Comparison of ENCODE assay signal across 8 mouse cellular contexts in genomic region chr1:86490697-86491096, GRCm38 (mm10). TPM values are rescaled to one million over a fixed set of nuclear protein-coding genes. Genes with fewer than 3 reads are reported as not detected.
DNase-seq lines count a peak whose midpoint lies in the region; ATAC-seq and TF ChIP-seq lines count a peak whose summit lies in the region.
"Had no signal": no experiment of that assay in that cellular context is flagged by ENCODE, and none has a peak within 500 bp of the region (broad histone marks: within the 10 kb centered on the region; RNA-seq: fewer than 3 reads in every experiment).

No protein-coding gene starts in this region.

- peaks cover 19% of the 10 kb centered on the region for H3K4me1 ChIP-seq in liver, adult 2 months (ENCODE audit: control insufficient read depth, insufficient read depth, low read length)
- peaks cover 23% of the 10 kb centered on the region for H3K4me1 ChIP-seq in liver, embryonic 11.5 days (replicated peaks; ENCODE audit: control insufficient read depth, insufficient read depth, low read length)
- peaks cover 31% of the 10 kb centered on the region for H3K4me1 ChIP-seq in limb, embryonic 15.5 days

- no peak for TF ChIP-seq POLR2A in liver, adult 2 months (IDR thresholded peaks at IDR 0.05; ENCODE audit: extremely low read depth, insufficient read depth, low read length)

- peak overlapping the region; percentile 58 for H3K27ac ChIP-seq in liver, adult 2 months (replicated peaks; ENCODE audit: insufficient read depth, low read depth, low read length)
- H3K27ac ChIP-seq in liver, embryonic 11.5 days (ENCODE audit: low read depth, low read length) = no peak overlapping the region
- peak overlapping the region; percentile 85 for H3K27ac ChIP-seq in limb, embryonic 15.5 days

- H3K9ac ChIP-seq in liver, adult 2 months (ENCODE audit: low read depth, low read length) = no peak overlapping the region
- no peak overlapping the region for H3K9ac ChIP-seq in liver, embryonic 11.5 days (ENCODE audit: low read depth, low read length)
- no peak overlapping the region for H3K9ac ChIP-seq in limb, embryonic 15.5 days

- ATAC-seq in liver, embryonic 11.5 days (replicated peaks; ENCODE audit: low FRiP score) = no peak
- ATAC-seq in limb, embryonic 15.5 days (ENCODE audit: insufficient number of reproducible peaks, low FRiP score, low TSS enrichment, low read depth) = no peak
- ATAC-seq in frontal cortex, adult (ENCODE audit: low TSS enrichment) = no peak

- TF ChIP-seq CTCF in liver, adult 2 months (IDR thresholded peaks at IDR 0.05; ENCODE audit: low read depth, low read length) = no peak

- H3K4me2 ChIP-seq in liver, embryonic 11.5 days = no peak overlapping the region
- no peak overlapping the region for H3K4me2 ChIP-seq in limb, embryonic 15.5 days

- no peaks in the 10 kb centered on the region for H3K9me3 ChIP-seq in liver, embryonic 11.5 days (ENCODE audit: control insufficient read depth, low read length)
- H3K9me3 ChIP-seq in limb, embryonic 15.5 days = no peaks in the 10 kb centered on the region

- peak; percentile 93 for DNase-seq in liver, adult 2 months (ENCODE audit: extremely low read depth, low read depth, low spot score)
- no peak for DNase-seq in liver, embryonic 11.5 days (ENCODE audit: low spot score)
- peak; percentile 76 for DNase-seq in adipocyte (ENCODE audit: low spot score)
- peak; percentile 88 for DNase-seq in kidney, adult 11 months
- DNase-seq in layer of hippocampus, postnatal 14 days (ENCODE audit: low spot score in 2 of 2) = no peak
- DNase-seq: left cerebral cortex, postnatal 4 days had no signal

- H3K4me3 ChIP-seq in liver, adult 2 months (ENCODE audit: insufficient read depth, low read depth, low read length) = no peak overlapping the region
- H3K4me3 ChIP-seq in liver, embryonic 11.5 days (ENCODE audit: low read depth, low read length) = no peak overlapping the region
- H3K4me3 ChIP-seq in limb, embryonic 15.5 days = no peak overlapping the region

- H3K36me3 ChIP-seq in liver, adult 2 months (ENCODE audit: control insufficient read depth, insufficient read depth, low read length) = no peaks in the 10 kb centered on the region
- no peaks in the 10 kb centered on the region for H3K36me3 ChIP-seq in liver, embryonic 11.5 days (ENCODE audit: control insufficient read depth, insufficient read depth, low read length)
- no peaks in the 10 kb centered on the region for H3K36me3 ChIP-seq in limb, embryonic 15.5 days

- no peaks in the 10 kb centered on the region for H3K79me2 ChIP-seq in liver, adult 2 months (ENCODE audit: control insufficient read depth, insufficient read depth, low read length)

- 43% methylated on average over 3 of the region's 3 CpGs for WGBS in liver, adult 2 months
- 82% methylated on average over 3 of the region's 3 CpGs for WGBS in liver, embryonic 11.5 days
- 87% methylated on average over 3 of the region's 3 CpGs for WGBS in limb, embryonic 15.5 days

- no peaks in the 10 kb centered on the region for H3K27me3 ChIP-seq in liver, adult 2 months (ENCODE audit: control insufficient read depth, insufficient read depth, low read length)
- H3K27me3 ChIP-seq in liver, embryonic 11.5 days (replicated peaks; ENCODE audit: control insufficient read depth, insufficient read depth, low read length) = no peaks in the 10 kb centered on the region
- no peaks in the 10 kb centered on the region for H3K27me3 ChIP-seq in limb, embryonic 15.5 days

RNA-seq across cellular contexts. Expression of gene Ptma, which starts 35.8 kb away (rescaled TPM):
- total RNA-seq in liver, adult 2 months (2014; rRNA removed) = 259 and 274 TPM in 2 replicates
- 214 and 240 TPM in 2 replicates for polyA plus RNA-seq in liver, adult 2 months (2012; rRNA removed)
- polyA plus RNA-seq in liver, embryonic 11.5 days (2014; fragmentation: Nextera tagmentation; extraction: Ambion mirVana) = 2,666 and 2,805 TPM in 2 replicates
- polyA plus RNA-seq in limb, embryonic 15.5 days (2015; fragmentation: Nextera tagmentation; extraction: Ambion mirVana) = 1,783 and 2,088 TPM in 2 replicates
- total RNA-seq in layer of hippocampus, postnatal 14 days (2021) = 100 to 1,000 TPM; 453 to 549 TPM

Comparison
In these comparisons a context has a peak if more than half of its experiments do, and no peak if none do; other contexts are left out.
1. DNase-seq: peak in liver, adult 2 months (single experiment), adipocyte (single experiment) and kidney, adult 11 months (single experiment); none in liver, embryonic 11.5 days (single experiment) and layer of hippocampus, postnatal 14 days (0 of 2).